Mouse (Mus musculus): ENCODE measurements around the gene Adm2.

- TF ChIP-seq HCFC1 (IDR thresholded peaks at IDR 0.05; ENCODE audit: borderline replicate concordance, insufficient read depth, low read length): no peak
- no peak for TF ChIP-seq CHD2 (IDR thresholded peaks at IDR 0.05; ENCODE audit: low read depth, low read length)
- no peak for TF ChIP-seq MAFK (IDR thresholded peaks at IDR 0.05; ENCODE audit: insufficient read depth, low read depth, low read length)
- TF ChIP-seq ZNF384 (IDR thresholded peaks at IDR 0.05; ENCODE audit: low read depth, low read length): no peak
- no peak for TF ChIP-seq ZC3H11A (IDR thresholded peaks at IDR 0.05; ENCODE audit: borderline replicate concordance, low read depth, low read length)
These were observed 37.0 kb upstream of the Adm2 start for GRCm38 (mm10) chr15:89285478-89285877.

Data from ES-E14 (cell line).